Mouse (Mus musculus) erythroblast, adult 5-6 weeks (primary cell): ENCODE results near the gene Gabbr2. TPM values are rescaled to one million over a fixed set of nuclear protein-coding genes. Genes with fewer than 3 reads are reported as not detected.
A peak's percentile ranks its signal among the peaks of the same experiment; 100 is the strongest.

Source experiments
- ATAC-seq: replicated peaks from 2 replicates; pipeline ENCODE4 v1.8.0; 2016; ENCODE audit warnings: moderate number of reproducible peaks, mild to moderate bottlenecking, moderate TSS enrichment, inconsistent platforms; ENCODE audit not compliant: poor library complexity, low FRiP score, severe bottlenecking
- total RNA-seq, 2 experiments: library from RNA; stranded (forward) in 1 of 2; stranded (reverse) in 1 of 2; fragments of 150-400 nt in 1 of 2; fragments of 200-764, 138-1000 nt in 1 of 2; gene quantifications; 2 replicates each; pipeline versions ENCODE4 v1.2.3 to v1.2.4; 2015 to 2017; ENCODE audit warnings: low replicate concordance in 2 of 2

Gene Gabbr2
- total RNA-seq, 2 experiments from 2014 or later = 0.17 TPM; not detected in 1

- no peak for ATAC-seq
Observed at GRCm38 (mm10) chr4:46837362-46837761, 154.3 kb downstream of the Gabbr2 start.

- no peak for ATAC-seq
Observed at GRCm38 (mm10) chr4:46836065-46836464, 155.6 kb downstream of the Gabbr2 start.

GRCm38 (mm10) chr4:46835064-46835463 lies 156.6 kb downstream of the Gabbr2 start:
- ATAC-seq = no peak

GRCm38 (mm10) chr4:46832834-46833544 lies 158.7 kb downstream of the Gabbr2 start:
- peak; percentile 81 for ATAC-seq

- no peak for ATAC-seq
Observed at GRCm38 (mm10) chr4:46829656-46830055, 162.0 kb downstream of the Gabbr2 start.

GRCm38 (mm10) chr4:46828141-46828571 lies 163.5 kb downstream of the Gabbr2 start:
- ATAC-seq = no peak

GRCm38 (mm10) chr4:46827471-46827870 lies 164.2 kb downstream of the Gabbr2 start:
- ATAC-seq = peak; percentile 75

GRCm38 (mm10) chr4:46825846-46826529 lies 165.7 kb downstream of the Gabbr2 start:
- ATAC-seq = no peak

GRCm38 (mm10) chr4:46823738-46824137 lies 167.9 kb downstream of the Gabbr2 start:
- no peak for ATAC-seq

- no peak for ATAC-seq
Observed at GRCm38 (mm10) chr4:46821709-46822108, 170.0 kb downstream of the Gabbr2 start.

- no peak for ATAC-seq
Observed at GRCm38 (mm10) chr4:46814954-46815353, 176.7 kb downstream of the Gabbr2 start.

GRCm38 (mm10) chr4:46814236-46814635 lies 177.4 kb downstream of the Gabbr2 start:
- ATAC-seq = no peak

- ATAC-seq = no peak
Observed at GRCm38 (mm10) chr4:46811165-46811564, 180.5 kb downstream of the Gabbr2 start.

GRCm38 (mm10) chr4:46806876-46807275 lies 184.8 kb downstream of the Gabbr2 start:
- peak; percentile 84 for ATAC-seq

GRCm38 (mm10) chr4:46805910-46806309 lies 185.8 kb downstream of the Gabbr2 start:
- no peak for ATAC-seq

GRCm38 (mm10) chr4:46802386-46802785 lies 189.3 kb downstream of the Gabbr2 start:
- no peak for ATAC-seq

GRCm38 (mm10) chr4:46799904-46800303 lies 191.8 kb downstream of the Gabbr2 start:
- no peak for ATAC-seq

GRCm38 (mm10) chr4:46795707-46796106 lies 196.0 kb downstream of the Gabbr2 start:
- ATAC-seq = no peak

GRCm38 (mm10) chr4:46794583-46794982 lies 197.1 kb downstream of the Gabbr2 start:
- ATAC-seq = no peak

- no peak for ATAC-seq
Observed at GRCm38 (mm10) chr4:46792280-46793026, 199.2 kb downstream of the Gabbr2 start.
